Mouse (Mus musculus): ENCODE data around the gene Cdca7.

- no peak for TF ChIP-seq EP300 (IDR thresholded peaks at IDR 0.05; ENCODE audit: low read depth)
- TF ChIP-seq CTCF (IDR thresholded peaks at IDR 0.05; ENCODE audit: low read depth), result no peak
Measured at GRCm38 (mm10) chr2:72443960-72444359, 32.0 kb upstream of the Cdca7 start.

Data from liver, embryonic 14.5 days (tissue).